Mouse (Mus musculus) heart, embryonic 13.5 days (tissue): Measurements from ENCODE around the gene Srsf3. TPM values are rescaled to one million over a fixed set of nuclear protein-coding genes. Genes with fewer than 3 reads are reported as not detected.
"Not testable (repeated sequence)": the region's sequence is repeated elsewhere in the genome, so short reads cannot be mapped to it uniquely, and the experiment has no call there.

Source experiments
- ATAC-seq: fragments of 200-750 bp; cut with Nextera tagmentation; 2 replicates; pipeline ENCODE4 v1.8.0; 2017; ENCODE audit warnings: moderate TSS enrichment; ENCODE audit not compliant: insufficient number of reproducible peaks, low FRiP score, low TSS enrichment; ENCODE audit errors: extremely low read depth
- H3K27ac ChIP-seq: fragments of 300-500 bp; sonication (generic); replicated peaks from 2 replicates; pipeline ENCODE4 v1.5.1; 2015; ENCODE audit warnings: moderate library complexity, mild to moderate bottlenecking, inconsistent platforms
- H3K27me3 ChIP-seq: fragments of 300-500 bp; sonication (generic); replicated peaks from 2 replicates; pipeline ENCODE4 v1.6.1; 2015; ENCODE audit warnings: mild to moderate bottlenecking, inconsistent platforms
- H3K36me3 ChIP-seq: fragments of 300-500 bp; sonication (generic); 2 replicates; pipeline ENCODE4 v1.6.1; 2015; ENCODE audit warnings: mild to moderate bottlenecking, inconsistent platforms
- H3K4me1 ChIP-seq: fragments of 300-500 bp; sonication (generic); 2 replicates; pipeline ENCODE4 v1.6.1; 2015; ENCODE audit warnings: inconsistent platforms
- H3K4me2 ChIP-seq: fragments of 300-500 bp; sonication (generic); 2 replicates; pipeline ENCODE4 v1.6.1; 2015; ENCODE audit warnings: inconsistent platforms, mild to moderate bottlenecking, moderate library complexity
- H3K4me3 ChIP-seq: fragments of 300-500 bp; sonication (generic); 2 replicates; pipeline ENCODE4 v1.5.1; 2015; ENCODE audit warnings: moderate library complexity, mild to moderate bottlenecking, inconsistent platforms
- H3K9ac ChIP-seq: fragments of 300-500 bp; sonication (generic); 2 replicates; pipeline ENCODE4 v1.6.1; 2015; ENCODE audit warnings: inconsistent platforms, mild to moderate bottlenecking, moderate library complexity
- H3K9me3 ChIP-seq: fragments of 300-500 bp; sonication (generic); 2 replicates; pipeline ENCODE4 v1.6.1; 2016; ENCODE audit warnings: inconsistent platforms
- WGBS: fragments of 180-500 bp; shearing (Covaris S2); methylation state at CpG from one replicate; pipeline ENCODE4 v1.1.7; 2015; ENCODE audit warnings: mixed read lengths; 5-methylcytosine and 5-hydroxymethylcytosine counted together
- polyA plus RNA-seq: library from polyadenylated mRNA; unstranded; fragments of >200 nt; fragmentation: Nextera tagmentation; extraction: Ambion mirVana; gene quantifications from 2 replicates; pipeline ENCODE4 v1.2.1, GENCODE M21; 2015

Gene Srsf3
- polyA plus RNA-seq, 1 experiment from 2014 or later: 321 TPM

- ATAC-seq: no peak
- no peaks in the 10 kb centered on the region for H3K9me3 ChIP-seq
- no peak overlapping the region for H3K27ac ChIP-seq
- H3K4me3 ChIP-seq: no peak overlapping the region
- no peak overlapping the region for H3K9ac ChIP-seq
- H3K4me1 ChIP-seq: peaks cover 50% of the 10 kb centered on the region
- no peaks in the 10 kb centered on the region for H3K27me3 ChIP-seq
- WGBS: 93% methylated on average over 3 of the region's 3 CpGs
- H3K4me2 ChIP-seq: no peak overlapping the region
- no peaks in the 10 kb centered on the region for H3K36me3 ChIP-seq
Measured at GRCm38 (mm10) chr17:29065971-29066370, 33.5 kb downstream of the Srsf3 start.

GRCm38 (mm10) chr17:29067416-29067815, 35.0 kb downstream of the Srsf3 start:
- 56% methylated on average over 3 of the region's 3 CpGs for WGBS
- H3K9ac ChIP-seq, ATAC-seq, H3K4me3 ChIP-seq, H3K36me3 ChIP-seq, H3K9me3 ChIP-seq, H3K27me3 ChIP-seq, H3K27ac ChIP-seq, H3K4me2 ChIP-seq: not testable (repeated sequence)
- H3K4me1 ChIP-seq: peaks cover 45% of the 10 kb centered on the region

- no peak overlapping the region for H3K27ac ChIP-seq
- H3K9me3 ChIP-seq: no peaks in the 10 kb centered on the region
- H3K4me2 ChIP-seq: no peak overlapping the region
- no peaks in the 10 kb centered on the region for H3K27me3 ChIP-seq
- 59% methylated on average over 5 of the region's 5 CpGs for WGBS
- peaks cover 45% of the 10 kb centered on the region for H3K4me1 ChIP-seq
- ATAC-seq: no peak
- no peaks in the 10 kb centered on the region for H3K36me3 ChIP-seq
- no peak overlapping the region for H3K9ac ChIP-seq
- H3K4me3 ChIP-seq: no peak overlapping the region
Measured at GRCm38 (mm10) chr17:29067847-29068246, 35.4 kb downstream of the Srsf3 start.

- Histone ChIP-seq H3K4me3 (no peak overlapping the region), H3K4me2 (peak overlapping the region; percentile 8; the same call in 1 of the 2 replicates), H3K9me3 (no peaks in the 10 kb centered on the region), H3K9ac (peak overlapping the region; percentile 28; the same call in 1 of the 2 replicates), H3K27ac (peak overlapping the region; percentile 24; the same call in 1 of the 2 replicates), H3K4me1 (peaks cover 45% of the 10 kb centered on the region), H3K27me3 (no peaks in the 10 kb centered on the region), H3K36me3 (no peaks in the 10 kb centered on the region)
- WGBS: 48% methylated on average over 10 of the region's 10 CpGs
- peak; percentile 35; the same call in 1 of the 2 replicates for ATAC-seq
Measured at GRCm38 (mm10) chr17:29069063-29069462, 36.6 kb downstream of the Srsf3 start.

- ATAC-seq: no peak
- H3K27me3 ChIP-seq: no peaks in the 10 kb centered on the region
- H3K9me3 ChIP-seq: no peaks in the 10 kb centered on the region
- no peak overlapping the region for H3K9ac ChIP-seq
- no peak overlapping the region for H3K4me3 ChIP-seq
- H3K36me3 ChIP-seq: no peaks in the 10 kb centered on the region
- no peak overlapping the region for H3K4me2 ChIP-seq
- 71% methylated on average over 5 of the region's 5 CpGs for WGBS
- no peak overlapping the region for H3K27ac ChIP-seq
- H3K4me1 ChIP-seq: peaks cover 47% of the 10 kb centered on the region
Measured at GRCm38 (mm10) chr17:29071820-29072219, 39.4 kb downstream of the Srsf3 start.

- no peak for ATAC-seq
- WGBS: 19% methylated on average over 11 of the region's 11 CpGs
- Histone ChIP-seq H3K27ac (peak overlapping the region; percentile 75), H3K27me3 (no peaks in the 10 kb centered on the region), H3K9me3 (no peaks in the 10 kb centered on the region), H3K4me1 (peaks cover 52% of the 10 kb centered on the region), H3K9ac (peak overlapping the region; percentile 58), H3K4me3 (no peak overlapping the region), H3K4me2 (peak overlapping the region; percentile 54), H3K36me3 (no peaks in the 10 kb centered on the region)
Measured at GRCm38 (mm10) chr17:29072701-29073307, 40.4 kb downstream of the Srsf3 start.

- H3K9ac ChIP-seq: peak overlapping the region; percentile 58
- no peak overlapping the region for H3K4me3 ChIP-seq
- H3K4me1 ChIP-seq: peaks cover 57% of the 10 kb centered on the region
- ATAC-seq: no peak
- H3K9me3 ChIP-seq: no peaks in the 10 kb centered on the region
- WGBS: 47% methylated on average over 5 of the region's 5 CpGs
- peak overlapping the region; percentile 75 for H3K27ac ChIP-seq
- H3K36me3 ChIP-seq: no peaks in the 10 kb centered on the region
- H3K27me3 ChIP-seq: no peaks in the 10 kb centered on the region
- H3K4me2 ChIP-seq: peak overlapping the region; percentile 54
Measured at GRCm38 (mm10) chr17:29073313-29073712, 40.9 kb downstream of the Srsf3 start.

GRCm38 (mm10) chr17:29074085-29074484, 41.7 kb downstream of the Srsf3 start:
- no peak for ATAC-seq
- peaks cover 58% of the 10 kb centered on the region for H3K4me1 ChIP-seq
- H3K4me3 ChIP-seq: no peak overlapping the region
- H3K9me3 ChIP-seq: no peaks in the 10 kb centered on the region
- H3K36me3 ChIP-seq: no peaks in the 10 kb centered on the region
- WGBS: 66% methylated on average over 13 of the region's 13 CpGs
- no peak overlapping the region for H3K27ac ChIP-seq
- H3K4me2 ChIP-seq: no peak overlapping the region
- H3K9ac ChIP-seq: no peak overlapping the region
- 0 out of 2 replicates have a peak, but pooled peaks cover under 1% of the 10 kb centered on the region for H3K27me3 ChIP-seq

GRCm38 (mm10) chr17:29076235-29076634, 43.8 kb downstream of the Srsf3 start:
- Histone ChIP-seq H3K27me3 (peaks cover 13% of the 10 kb centered on the region), H3K4me1 (peaks cover 61% of the 10 kb centered on the region), H3K36me3 (no peaks in the 10 kb centered on the region), H3K27ac (no peak overlapping the region), H3K4me3 (no peak overlapping the region), H3K4me2 (no peak overlapping the region), H3K9me3 (no peaks in the 10 kb centered on the region), H3K9ac (no peak overlapping the region)
- no peak for ATAC-seq
- 77% methylated on average over 8 of the region's 8 CpGs for WGBS

- Histone ChIP-seq H3K27me3 (peaks cover 25% of the 10 kb centered on the region), H3K36me3 (no peaks in the 10 kb centered on the region), H3K9me3 (no peaks in the 10 kb centered on the region), H3K4me1 (peaks cover 56% of the 10 kb centered on the region), H3K4me3 (peak overlapping the region; percentile 42), H3K27ac (peak overlapping the region; percentile 65), H3K4me2 (peak overlapping the region; percentile 72), H3K9ac (peak overlapping the region; percentile 67)
- ATAC-seq: no peak
- WGBS: 18% methylated on average over 14 of the region's 14 CpGs
Measured at GRCm38 (mm10) chr17:29077786-29078509, 45.5 kb downstream of the Srsf3 start.

GRCm38 (mm10) chr17:29078519-29079383, 46.3 kb downstream of the Srsf3 start:
- Histone ChIP-seq H3K9ac (peak overlapping the region; percentile 67), H3K27ac (peak overlapping the region; percentile 65), H3K27me3 (peaks cover 25% of the 10 kb centered on the region), H3K9me3 (no peaks in the 10 kb centered on the region), H3K4me3 (peak overlapping the region; percentile 42), H3K4me2 (peak overlapping the region; percentile 72), H3K4me1 (peaks cover 48% of the 10 kb centered on the region), H3K36me3 (no peaks in the 10 kb centered on the region)
- no peak for ATAC-seq
- WGBS: 7% methylated on average over 25 of the region's 25 CpGs
